Mouse (Mus musculus): Measurements from ENCODE around the gene Hif3a.

DNA sequence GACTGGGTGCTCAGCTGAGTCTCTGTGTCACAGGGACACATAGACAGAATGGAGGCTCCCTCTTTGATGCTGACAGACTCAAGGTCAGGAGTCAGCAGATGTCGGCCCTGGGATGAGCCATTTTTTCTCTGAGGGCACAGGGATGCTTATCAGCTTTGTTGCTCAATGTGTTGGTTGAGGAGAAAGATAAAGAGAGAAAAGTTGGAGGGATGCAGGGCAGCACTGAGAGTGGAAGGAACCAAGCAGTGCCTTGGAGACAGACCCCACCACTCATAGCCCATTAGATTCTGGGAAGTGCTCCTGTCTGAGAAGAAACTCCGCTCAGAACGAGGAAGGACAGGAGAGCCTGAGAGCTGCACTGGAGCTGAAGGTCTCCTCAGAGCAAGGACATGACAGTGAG is 25.5 kb upstream of the Hif3a start:
- TF ChIP-seq CTCF (IDR thresholded peaks at IDR 0.05; ENCODE audit: low read depth, low read length) (no peak), POLR2A (IDR thresholded peaks at IDR 0.05; ENCODE audit: extremely low read depth, insufficient read depth, low read length) (no peak)

Measured in liver, adult 2 months (tissue).